Mouse (Mus musculus) liver, adult 2 months (tissue): Measurements from ENCODE around the gene Ccl5. TPM values are rescaled to one million over a fixed set of nuclear protein-coding genes. Genes with fewer than 3 reads are reported as not detected.

ENCODE experiments used
- DNase-seq: peaks from one replicate; pipeline ENCODE4 v3.0.0-alpha.2; 2011; ENCODE audit warnings: low read depth, low spot score; ENCODE audit errors: extremely low read depth
- H3K27ac ChIP-seq: fragments of 200-500 bp; replicated peaks from 2 replicates; pipeline ENCODE4 v1.5.1; 2012; ENCODE audit warnings: low read depth, mild to moderate bottlenecking, control low read depth, inconsistent platforms, low read length; ENCODE audit not compliant: insufficient read depth
- H3K27me3 ChIP-seq: fragments of 200-500 bp; 2 replicates; pipeline ENCODE4 v1.6.1; 2012; ENCODE audit warnings: mild to moderate bottlenecking, moderate library complexity, low read length, inconsistent platforms; ENCODE audit not compliant: control insufficient read depth, insufficient read depth
- H3K36me3 ChIP-seq: fragments of 200-500 bp; 2 replicates; pipeline ENCODE4 v1.6.1; 2012; ENCODE audit warnings: low read length, inconsistent platforms; ENCODE audit not compliant: control insufficient read depth, insufficient read depth
- H3K4me1 ChIP-seq: fragments of 200-500 bp; 2 replicates; pipeline ENCODE4 v1.6.1; 2011; ENCODE audit warnings: low read length; ENCODE audit not compliant: control insufficient read depth, insufficient read depth
- H3K4me3 ChIP-seq: fragments of 200-500 bp; 2 replicates; pipeline ENCODE4 v1.5.1; 2011; ENCODE audit warnings: low read depth, mild to moderate bottlenecking, control low read depth, low read length, moderate library complexity; ENCODE audit not compliant: insufficient read depth
- H3K79me2 ChIP-seq: fragments of 200-500 bp; 2 replicates; pipeline ENCODE4 v1.6.1; 2012; ENCODE audit warnings: inconsistent platforms, mild to moderate bottlenecking, low read length, moderate library complexity; ENCODE audit not compliant: control insufficient read depth, insufficient read depth
- H3K9ac ChIP-seq: fragments of 200-500 bp; 2 replicates; pipeline ENCODE4 v1.6.1; 2012; ENCODE audit warnings: low read depth, mild to moderate bottlenecking, control low read depth, inconsistent platforms, low read length
- CTCF ChIP-seq: fragments of 200-500 bp; IDR thresholded peaks from 2 replicates; pipeline ENCODE4 v1.5.1; 2011; ENCODE audit warnings: low read depth, low read length, control low read depth
- POLR2A ChIP-seq: fragments of 200-500 bp; IDR thresholded peaks from 2 replicates; pipeline ENCODE4 v1.6.1; 2011; ENCODE audit warnings: low read length, control low read depth; ENCODE audit not compliant: insufficient read depth; ENCODE audit errors: extremely low read depth
- WGBS: fragments of 180-500 bp; shearing (Covaris S2); methylation state at CpG from one replicate; pipeline ENCODE4 v1.1.7; 2018; 5-methylcytosine and 5-hydroxymethylcytosine counted together
- polyA plus RNA-seq: library from polyadenylated mRNA; depleted of rRNA; stranded (reverse); fragments of >200 nt; gene quantifications from 2 replicates; pipeline ENCODE4 v1.2.3, GENCODE M21; 2012
- total RNA-seq: library from RNA; depleted of rRNA; stranded (reverse); fragments of >200 nt; gene quantifications from 2 replicates; pipeline ENCODE4 v1.2.3, GENCODE M21; 2014

Ccl5 gene
- total and polyA plus RNA-seq, 2 experiments, result 0.37 to 13.2 TPM

DNA sequence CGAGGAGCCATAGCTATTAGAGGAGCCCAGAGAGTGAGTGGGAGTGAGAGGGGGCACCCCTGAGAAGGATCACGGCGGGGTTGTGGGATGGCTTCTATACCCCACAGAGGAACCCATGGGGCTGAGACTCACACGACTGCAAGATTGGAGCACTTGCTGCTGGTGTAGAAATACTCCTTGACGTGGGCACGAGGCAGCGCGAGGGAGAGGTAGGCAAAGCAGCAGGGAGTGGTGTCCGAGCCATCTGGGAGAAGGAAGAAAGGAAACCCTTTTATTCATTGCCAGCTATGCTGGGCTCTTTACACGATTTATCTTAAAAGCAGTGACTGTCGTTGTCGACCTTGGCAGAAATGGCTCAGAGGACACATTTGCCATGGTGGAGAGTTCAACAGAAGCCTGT lies 1.3 kb downstream of the Ccl5 start:
- Histone ChIP-seq H3K4me3 (no peak overlapping the region), H3K9ac (no peak overlapping the region), H3K4me1 (0 out of 2 replicates have a peak, but pooled peaks cover under 1% of the 10 kb centered on the region), H3K79me2 (no peaks in the 10 kb centered on the region), H3K36me3 (no peaks in the 10 kb centered on the region), H3K27me3 (no peaks in the 10 kb centered on the region), H3K27ac (no peak overlapping the region)
- TF ChIP-seq POLR2A, result no peak
- no peak for TF ChIP-seq CTCF
- no peak for DNase-seq
- 86% methylated on average over 12 of the region's 12 CpGs for WGBS

DNA sequence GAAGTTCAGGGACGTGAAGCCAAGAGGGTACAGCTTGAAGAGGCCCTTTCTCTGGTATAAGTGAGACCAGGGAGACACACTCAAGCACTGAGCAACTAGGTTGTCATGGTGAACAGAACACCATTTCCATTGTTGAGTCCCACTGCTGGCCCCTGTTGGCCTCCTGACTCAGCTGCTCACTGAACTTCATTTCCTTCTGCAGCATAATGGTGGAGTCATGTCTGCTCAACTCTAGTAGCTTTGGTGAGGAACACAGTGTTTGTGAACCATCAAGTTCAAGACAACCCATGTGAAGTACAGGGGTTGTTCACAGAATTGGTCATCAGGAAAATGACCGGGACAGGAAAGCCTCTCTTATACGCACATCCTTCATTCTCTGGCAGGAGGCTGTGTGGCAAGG lies 8.2 kb downstream of the Ccl5 start, which contains the start of gene Heatr9:
Heatr9 (minus strand) TSS at position 101 of the 400 bp plus-strand sequence.
- 94% methylated on average over 3 of the region's 3 CpGs for WGBS

GRCm38 (mm10) chr11:83518371-83518770 lies 11.9 kb downstream of the Ccl5 start:
- Histone ChIP-seq H3K36me3 (0 out of 2 replicates have a peak, but pooled peaks cover 1% of the 10 kb centered on the region), H3K4me1 (no peaks in the 10 kb centered on the region), H3K79me2 (no peaks in the 10 kb centered on the region), H3K27ac (no peak overlapping the region), H3K27me3 (no peaks in the 10 kb centered on the region), H3K9ac (no peak overlapping the region), H3K4me3 (no peak overlapping the region)
- WGBS, result 85% methylated on average over 6 of the region's 6 CpGs
- no peak for DNase-seq
- no peak for TF ChIP-seq POLR2A
- no peak for TF ChIP-seq CTCF

More for the DNA sequence above, 8.2 kb downstream of the Ccl5 start, which contains the start of gene Heatr9:
- no peaks in the 10 kb centered on the region for H3K27me3 ChIP-seq
- no peaks in the 10 kb centered on the region for H3K79me2 ChIP-seq
- no peak for DNase-seq
- TF ChIP-seq CTCF (no peak), POLR2A (no peak)
- H3K9ac ChIP-seq, result no peak within 1 kb of the TSS
- H3K4me1 ChIP-seq, result no peaks in the 10 kb centered on the region
- H3K27ac ChIP-seq, result no peak within 1 kb of the TSS
- 0 out of 2 replicates have a peak, but pooled peaks cover 1% of the 10 kb centered on the region for H3K36me3 ChIP-seq
- no peak within 1 kb of the TSS for H3K4me3 ChIP-seq

GRCm38 (mm10) chr11:83517153-83517552 lies 13.2 kb downstream of the Ccl5 start:
- Histone ChIP-seq H3K36me3 (0 out of 2 replicates have a peak, but pooled peaks cover 1% of the 10 kb centered on the region), H3K9ac (no peak overlapping the region), H3K27me3 (no peaks in the 10 kb centered on the region), H3K27ac (no peak overlapping the region), H3K79me2 (no peaks in the 10 kb centered on the region), H3K4me1 (no peaks in the 10 kb centered on the region), H3K4me3 (no peak overlapping the region)
- TF ChIP-seq CTCF, result no peak
- TF ChIP-seq POLR2A, result no peak
- no peak for DNase-seq

DNA sequence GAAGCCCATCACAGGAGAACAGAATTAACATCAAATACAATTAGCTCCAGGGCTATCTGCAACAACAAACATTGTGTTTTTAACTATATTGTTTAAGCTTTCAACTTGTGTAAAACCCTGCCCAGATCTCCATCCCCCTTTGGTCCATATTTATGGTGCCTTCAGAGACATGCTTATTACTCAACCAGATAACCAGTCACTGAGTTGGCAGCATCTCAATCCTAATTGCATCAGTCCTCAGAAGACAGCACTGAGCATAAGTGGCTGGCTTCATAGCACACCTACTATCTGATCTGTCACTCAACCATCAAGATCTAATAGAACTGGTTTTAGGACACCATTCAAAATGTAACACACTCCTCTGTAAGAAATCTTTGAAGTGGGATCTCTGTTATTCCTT lies 20.8 kb downstream of the Ccl5 start:
- H3K9ac ChIP-seq, result no peak overlapping the region
- no peak for TF ChIP-seq CTCF
- TF ChIP-seq POLR2A, result no peak
- no peak overlapping the region for H3K27ac ChIP-seq
- H3K4me3 ChIP-seq, result no peak overlapping the region
- DNase-seq, result peak; percentile 46
- no peaks in the 10 kb centered on the region for H3K79me2 ChIP-seq
- H3K36me3 ChIP-seq, result peaks cover 18% of the 10 kb centered on the region
- no peaks in the 10 kb centered on the region for H3K4me1 ChIP-seq
- no peaks in the 10 kb centered on the region for H3K27me3 ChIP-seq

DNA sequence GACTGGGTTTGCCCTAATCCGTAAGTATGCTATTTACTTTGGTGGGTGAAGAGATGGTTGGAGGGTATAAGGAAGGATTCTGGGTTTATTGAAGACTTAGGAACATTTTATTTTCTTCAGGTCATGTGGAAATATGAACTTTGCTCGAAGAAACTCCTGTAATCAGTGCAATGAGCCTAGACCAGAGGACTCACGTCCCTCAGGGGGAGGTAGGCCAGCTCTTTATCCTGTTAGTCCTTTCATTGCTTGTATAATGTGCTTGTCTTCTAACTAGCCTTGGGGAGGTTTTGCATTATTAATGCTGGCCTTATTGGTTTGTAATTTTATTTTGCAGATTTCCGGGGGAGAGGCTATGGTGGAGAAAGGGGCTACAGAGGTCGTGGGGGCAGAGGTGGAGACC lies 26.0 kb downstream of the Ccl5 start:
- H3K79me2 ChIP-seq, result no peaks in the 10 kb centered on the region
- H3K9ac ChIP-seq, result no peak overlapping the region
- no peaks in the 10 kb centered on the region for H3K27me3 ChIP-seq
- no peak overlapping the region for H3K4me3 ChIP-seq
- no peak for TF ChIP-seq POLR2A
- no peak for TF ChIP-seq CTCF
- 87% methylated on average over 5 of the region's 5 CpGs for WGBS
- H3K4me1 ChIP-seq, result no peaks in the 10 kb centered on the region
- no peak for DNase-seq
- peaks cover 55% of the 10 kb centered on the region for H3K36me3 ChIP-seq
- H3K27ac ChIP-seq, result no peak overlapping the region
